Mouse (Mus musculus) lung, postnatal 0 days (tissue): ENCODE results near the gene Ablim1.

ENCODE experiments used
- CTCF ChIP-seq: IDR thresholded peaks from 2 replicates; pipeline ENCODE4 v1.5.1; 2016; ENCODE audit warnings: antibody characterized with exemption, mild to moderate bottlenecking
- EP300 ChIP-seq: IDR thresholded peaks from 2 replicates; pipeline ENCODE4 v1.6.1; 2016; ENCODE audit warnings: antibody characterized with exemption, mild to moderate bottlenecking, control low read depth

- no peak for TF ChIP-seq CTCF
- TF ChIP-seq EP300, result no peak
Measured at GRCm38 (mm10) chr19:57238461-57238860, 76.3 kb downstream of the Ablim1 start.
